18 mouse cellular contexts compared by ENCODE assay signal in the genomic region with DNA sequence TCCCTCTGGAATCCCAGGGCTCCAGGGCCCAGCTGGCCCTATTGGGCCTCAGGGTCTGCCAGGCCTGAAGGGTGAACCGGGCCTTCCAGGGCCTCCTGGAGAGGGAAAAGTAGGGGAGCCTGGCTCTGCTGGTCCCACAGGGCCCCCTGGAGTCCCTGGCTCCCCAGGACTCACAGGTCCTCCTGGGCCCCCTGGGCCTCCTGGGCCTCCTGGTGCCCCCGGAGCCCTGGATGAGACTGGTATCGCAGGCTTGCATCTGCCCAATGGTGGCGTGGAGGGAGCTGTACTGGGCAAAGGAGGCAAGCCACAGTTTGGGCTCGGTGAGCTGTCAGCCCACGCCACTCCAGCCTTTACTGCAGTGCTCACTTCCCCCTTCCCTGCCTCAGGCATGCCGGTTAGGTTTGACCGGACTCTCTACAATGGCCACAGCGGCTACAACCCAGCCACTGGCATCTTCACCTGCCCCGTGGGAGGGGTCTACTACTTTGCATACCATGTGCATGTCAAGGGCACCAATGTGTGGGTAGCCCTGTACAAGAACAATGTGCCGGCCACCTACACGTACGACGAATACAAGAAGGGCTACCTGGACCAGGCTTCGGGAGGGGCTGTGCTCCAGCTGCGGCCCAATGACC. TPM values are rescaled to one million over a fixed set of nuclear protein-coding genes. Genes with fewer than 3 reads are reported as not detected.
DNase-seq lines count a peak whose midpoint lies in the region; ATAC-seq lines count a peak whose summit lies in the region.
"Had no signal": no experiment of that assay in that cellular context is flagged by ENCODE, and none has a peak within 500 bp of the region (broad histone marks: within the 10 kb centered on the region; RNA-seq: fewer than 3 reads in every experiment).

No protein-coding gene starts in this region.

- peaks cover 15% of the 10 kb centered on the region for H3K27me3 ChIP-seq in hindbrain, embryonic 13.5 days
- H3K27me3 ChIP-seq in hindbrain, embryonic 11.5 days (ENCODE audit: control insufficient read depth, insufficient read depth, low read length): no peaks in the 10 kb centered on the region
- no peaks in the 10 kb centered on the region for H3K27me3 ChIP-seq in embryonic facial prominence, embryonic 15.5 days

- DNase-seq in cerebellum, adult 9-10 months: peak; percentile 39
- DNase-seq in cerebellum, postnatal 36 days: no peak
- DNase-seq in hindbrain, embryonic 11.5 days (ENCODE audit: low spot score): no peak
- DNase-seq in layer of hippocampus, adult 11-12 months (ENCODE audit: low spot score): no peak
- DNase-seq in neural tube, embryonic 10.5 days (ENCODE audit: extremely low spot score, low spot score): no peak
- DNase-seq: adrenal gland, postnatal 10 days; B cell, adult 2 months; gastrocnemius, postnatal 25 days; heart, postnatal 10 days; heart, postnatal 4 days had no signal

- WGBS in hindbrain, embryonic 13.5 days: 91% methylated on average over 16 of the region's 16 CpGs
- 88% methylated on average over 16 of the region's 16 CpGs for WGBS in hindbrain, embryonic 11.5 days
- 92% methylated on average over 16 of the region's 16 CpGs for WGBS in embryonic facial prominence, embryonic 15.5 days

- no peak overlapping the region for H3K4me3 ChIP-seq in hindbrain, embryonic 13.5 days
- no peak overlapping the region for H3K4me3 ChIP-seq in hindbrain, embryonic 11.5 days (ENCODE audit: low read depth, low read length)
- no peak overlapping the region for H3K4me3 ChIP-seq in embryonic facial prominence, embryonic 15.5 days (replicated peaks)
- H3K4me3 ChIP-seq: erythroblast, embryonic 14.5 days; intestine, embryonic 15.5 days had no signal

- 0 out of 2 replicates have a peak overlapping the region, but pooled peaks have one; percentile 39 for H3K9ac ChIP-seq in hindbrain, embryonic 13.5 days
- H3K9ac ChIP-seq in hindbrain, embryonic 11.5 days (ENCODE audit: low read depth, low read length): no peak overlapping the region
- H3K9ac ChIP-seq in embryonic facial prominence, embryonic 15.5 days: no peak overlapping the region
- H3K9ac ChIP-seq: hindbrain, embryonic 14.5 days had no signal

- no peaks in the 10 kb centered on the region for H3K9me3 ChIP-seq in hindbrain, embryonic 13.5 days
- H3K9me3 ChIP-seq in hindbrain, embryonic 11.5 days (ENCODE audit: control insufficient read depth, low read length): no peaks in the 10 kb centered on the region
- no peaks in the 10 kb centered on the region for H3K9me3 ChIP-seq in embryonic facial prominence, embryonic 15.5 days (replicated peaks)
- H3K9me3 ChIP-seq: G1E; intestine, embryonic 15.5 days had no signal

- no peak for ATAC-seq in hindbrain, embryonic 13.5 days (ENCODE audit: low FRiP score)
- no peak for ATAC-seq in hindbrain, embryonic 11.5 days (ENCODE audit: low FRiP score)
- no peak for ATAC-seq in embryonic facial prominence, embryonic 15.5 days (ENCODE audit: insufficient number of reproducible peaks, low FRiP score, low TSS enrichment, low read depth)
- ATAC-seq: CD4-positive, CD25-positive, alpha-beta regulatory T cell, adult 4 months; forebrain, embryonic 16.5 days; intestine, embryonic 15.5 days had no signal

- H3K36me3 ChIP-seq in hindbrain, embryonic 13.5 days: peaks cover 23% of the 10 kb centered on the region
- peaks cover 7% of the 10 kb centered on the region for H3K36me3 ChIP-seq in hindbrain, embryonic 11.5 days (ENCODE audit: control insufficient read depth, insufficient read depth, low read length)
- H3K36me3 ChIP-seq in embryonic facial prominence, embryonic 15.5 days: peaks cover 17% of the 10 kb centered on the region

- no peak overlapping the region; the same call in 1 of the 2 replicates for H3K27ac ChIP-seq in hindbrain, embryonic 13.5 days
- H3K27ac ChIP-seq in hindbrain, embryonic 11.5 days (ENCODE audit: low read depth, low read length): no peak overlapping the region
- H3K27ac ChIP-seq in embryonic facial prominence, embryonic 15.5 days (replicated peaks): peak overlapping the region; percentile 82
- H3K27ac ChIP-seq: hindbrain, embryonic 14.5 days; intestine, embryonic 15.5 days had no signal

- no peak overlapping the region for H3K4me2 ChIP-seq in hindbrain, embryonic 13.5 days
- no peak overlapping the region for H3K4me2 ChIP-seq in hindbrain, embryonic 11.5 days (replicated peaks; ENCODE audit: low read depth, low read length)
- no peak overlapping the region for H3K4me2 ChIP-seq in embryonic facial prominence, embryonic 15.5 days (replicated peaks)
- H3K4me2 ChIP-seq: hindbrain, embryonic 14.5 days; intestine, embryonic 15.5 days had no signal

- peaks cover 11% of the 10 kb centered on the region for H3K4me1 ChIP-seq in hindbrain, embryonic 13.5 days (replicated peaks)
- H3K4me1 ChIP-seq in hindbrain, embryonic 11.5 days (replicated peaks; ENCODE audit: control insufficient read depth, insufficient read depth, low read length): no peaks in the 10 kb centered on the region
- H3K4me1 ChIP-seq in embryonic facial prominence, embryonic 15.5 days: peaks cover 47% of the 10 kb centered on the region

RNA-seq across cellular contexts. Expression of a gene that starts 9.8 kb away (rescaled TPM):
- polyA plus RNA-seq in hindbrain, embryonic 13.5 days (2015; fragmentation: Nextera tagmentation; extraction: Ambion mirVana): 78.2 and 81.6 TPM in 2 replicates
- 39.2 and 39.3 TPM in 2 replicates for polyA plus RNA-seq in hindbrain, embryonic 11.5 days (2014; fragmentation: Nextera tagmentation; extraction: Ambion mirVana)
- 83.5 and 89.3 TPM in 2 replicates for polyA plus RNA-seq in embryonic facial prominence, embryonic 15.5 days (2015; fragmentation: Nextera tagmentation; extraction: Ambion mirVana)

RNA-seq across cellular contexts. Expression of a gene that starts 13.8 kb away (rescaled TPM):
- 7.0 and 8.5 TPM in 2 replicates for polyA plus RNA-seq in hindbrain, embryonic 13.5 days (2015; fragmentation: Nextera tagmentation; extraction: Ambion mirVana)
- 3.0 and 3.8 TPM in 2 replicates for polyA plus RNA-seq in hindbrain, embryonic 11.5 days (2014; fragmentation: Nextera tagmentation; extraction: Ambion mirVana)
- 18.4 and 26.5 TPM in 2 replicates for polyA plus RNA-seq in embryonic facial prominence, embryonic 15.5 days (2015; fragmentation: Nextera tagmentation; extraction: Ambion mirVana)
- polyA plus RNA-seq: CD4-positive, CD25-positive, alpha-beta regulatory T cell, adult 4 months; erythroblast, embryonic 14.5 days; G1E had no signal

RNA-seq across cellular contexts. Expression of a gene that starts 25.1 kb away (rescaled TPM):
- 7.6 and 10.1 TPM in 2 replicates for polyA plus RNA-seq in hindbrain, embryonic 13.5 days (2015; fragmentation: Nextera tagmentation; extraction: Ambion mirVana)
- polyA plus RNA-seq in hindbrain, embryonic 11.5 days (2014; fragmentation: Nextera tagmentation; extraction: Ambion mirVana): 15.6 and 17.4 TPM in 2 replicates
- polyA plus RNA-seq in embryonic facial prominence, embryonic 15.5 days (2015; fragmentation: Nextera tagmentation; extraction: Ambion mirVana): 48.6 and 60.1 TPM in 2 replicates
- polyA plus RNA-seq: CD4-positive, CD25-positive, alpha-beta regulatory T cell, adult 4 months; erythroblast, embryonic 14.5 days; G1E had no signal

RNA-seq across cellular contexts. Expression of a gene that starts 49.6 kb away (rescaled TPM):
- polyA plus RNA-seq in hindbrain, embryonic 13.5 days (2015; fragmentation: Nextera tagmentation; extraction: Ambion mirVana): 160 and 168 TPM in 2 replicates
- 17.8 and 39.1 TPM in 2 replicates for polyA plus RNA-seq in hindbrain, embryonic 11.5 days (2014; fragmentation: Nextera tagmentation; extraction: Ambion mirVana)
- polyA plus RNA-seq in embryonic facial prominence, embryonic 15.5 days (2015; fragmentation: Nextera tagmentation; extraction: Ambion mirVana): 124 and 132 TPM in 2 replicates

RNA-seq across cellular contexts. Expression of a gene that starts 55.5 kb away (rescaled TPM):
- 79.5 and 81.8 TPM in 2 replicates for polyA plus RNA-seq in hindbrain, embryonic 13.5 days (2015; fragmentation: Nextera tagmentation; extraction: Ambion mirVana)
- polyA plus RNA-seq in hindbrain, embryonic 11.5 days (2014; fragmentation: Nextera tagmentation; extraction: Ambion mirVana): 54.6 and 65.5 TPM in 2 replicates
- 59.9 and 60.4 TPM in 2 replicates for polyA plus RNA-seq in embryonic facial prominence, embryonic 15.5 days (2015; fragmentation: Nextera tagmentation; extraction: Ambion mirVana)
